Mouse (Mus musculus) left cerebral cortex, adult 11 months (tissue): Measurements from ENCODE around the gene Dhh.

Experiments used
- DNase-seq: peaks from one replicate; pipeline ENCODE4 v3.0.0; 2022; ENCODE audit warnings: low spot score

Gene Dhh

DNA sequence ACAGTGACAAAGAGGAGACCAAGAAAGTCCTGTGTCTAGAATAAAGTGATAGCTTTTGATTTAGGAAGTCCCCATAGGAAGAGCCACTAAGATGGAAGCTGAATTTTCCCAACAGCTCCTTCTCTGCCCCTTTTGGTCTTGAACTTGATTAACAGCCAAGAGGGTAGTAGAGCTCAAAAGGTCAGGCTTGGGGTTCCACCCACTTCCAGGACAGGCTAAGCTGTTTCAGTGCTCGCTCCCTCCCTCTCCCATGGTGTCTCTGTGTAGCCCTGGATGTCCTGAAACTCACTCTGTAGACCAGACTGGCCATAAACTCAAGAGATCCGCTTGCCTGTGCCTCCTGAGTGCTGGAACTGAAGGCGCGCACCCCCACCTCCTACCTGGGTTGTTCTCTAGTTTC, 17.7 kb upstream of the Dhh start:
- DNase-seq, result no peak

DNA sequence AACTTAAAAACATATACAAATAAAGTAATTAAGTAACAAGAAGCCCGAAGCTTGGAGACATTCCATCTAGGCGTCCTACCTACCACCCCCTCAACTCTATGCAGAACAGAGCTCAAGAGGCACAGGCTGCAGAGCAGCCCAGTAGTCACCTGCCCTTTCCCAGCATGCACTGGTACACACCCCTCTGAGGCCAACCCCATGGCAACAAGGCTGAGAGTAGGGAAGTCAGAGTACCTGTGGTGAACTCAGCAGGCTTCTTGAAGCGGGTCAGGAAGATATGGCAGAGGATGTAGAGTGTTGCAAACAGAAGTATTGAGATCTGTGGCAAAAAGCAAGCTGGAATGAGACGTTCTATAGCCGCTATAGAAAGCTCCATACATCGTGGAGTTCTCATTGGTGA, 16.6 kb upstream of the Dhh start:
- DNase-seq, result no peak

DNA sequence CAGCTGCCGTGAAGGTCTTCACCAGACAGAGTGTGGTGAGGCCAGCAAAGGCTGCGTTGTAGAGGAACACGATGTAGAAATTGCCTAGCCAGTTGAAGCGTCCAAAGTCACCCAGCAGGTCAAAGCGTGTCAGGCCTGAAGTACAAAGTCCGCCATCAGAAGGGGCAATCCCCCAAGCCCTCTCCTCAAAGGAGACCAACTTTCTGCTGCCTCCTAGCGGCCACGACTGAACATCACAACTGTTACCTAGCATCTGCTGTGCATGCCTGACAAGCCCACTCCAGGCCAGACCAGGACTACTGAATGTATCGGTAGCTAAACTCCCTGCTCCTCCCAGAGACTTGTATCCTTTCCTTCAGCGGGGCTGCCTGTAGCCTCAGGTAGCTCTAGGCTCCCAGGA, 6.4 kb upstream of the Dhh start:
- DNase-seq, result no peak

DNA sequence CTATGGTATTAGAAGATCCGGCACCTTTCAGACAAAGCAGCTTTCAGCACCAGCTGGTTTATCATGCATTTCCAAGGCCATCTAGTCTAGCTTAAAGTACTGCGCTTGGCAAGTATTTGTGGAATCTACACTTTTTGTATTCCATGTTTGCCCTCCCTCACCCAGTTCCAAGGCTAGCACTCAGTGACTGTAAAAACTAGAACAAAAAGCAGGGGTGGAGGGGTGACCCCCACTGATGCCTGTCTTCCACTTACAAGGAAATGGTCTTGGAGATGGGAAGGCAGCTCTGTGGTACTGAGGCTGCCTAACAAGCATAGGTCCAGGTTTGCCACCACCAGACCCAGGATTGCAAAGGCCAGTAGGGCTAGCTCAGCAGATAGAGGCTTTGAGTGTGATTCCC, 4.3 kb upstream of the Dhh start:
- DNase-seq, result no peak

DNA sequence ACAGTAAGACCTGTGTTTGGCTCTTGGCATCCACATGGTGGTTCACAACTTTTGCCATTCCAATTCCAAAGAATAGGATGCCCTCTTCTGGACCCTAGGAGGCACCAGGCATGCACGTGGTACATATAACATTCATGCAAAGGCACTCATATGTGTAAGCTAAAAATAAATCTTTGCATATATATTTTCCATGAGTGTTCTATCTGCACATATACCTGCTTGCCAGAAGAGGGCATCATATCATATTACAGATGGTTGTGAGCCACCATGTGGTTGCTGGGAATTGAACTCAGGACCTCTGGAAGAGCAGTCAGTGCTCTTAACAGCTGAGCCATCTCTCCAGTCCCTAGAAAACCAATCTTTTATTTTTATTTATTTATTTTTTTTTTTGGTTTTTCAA, 3.2 kb upstream of the Dhh start:
- DNase-seq, result no peak

DNA sequence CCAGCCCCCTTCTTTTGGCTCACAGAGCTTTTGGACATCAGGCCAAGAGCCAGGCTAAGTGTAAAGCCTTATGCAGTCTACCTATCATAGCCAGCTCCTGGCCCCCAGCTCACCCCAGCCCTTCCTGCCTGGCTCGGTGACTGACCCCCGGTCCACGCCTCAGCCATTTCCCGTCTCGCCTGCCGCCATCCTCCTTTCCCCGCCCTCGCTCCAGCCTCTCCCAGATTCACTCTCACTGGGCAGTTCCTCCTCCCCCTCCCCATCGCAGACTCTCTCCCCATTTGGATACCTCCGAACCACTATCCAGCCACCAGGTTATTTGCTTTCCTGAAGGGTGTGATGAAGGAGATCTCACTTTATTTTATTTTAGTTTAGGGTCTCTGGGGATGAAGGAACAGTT, 845 bp downstream of the Dhh start:
- no peak for DNase-seq

DNA sequence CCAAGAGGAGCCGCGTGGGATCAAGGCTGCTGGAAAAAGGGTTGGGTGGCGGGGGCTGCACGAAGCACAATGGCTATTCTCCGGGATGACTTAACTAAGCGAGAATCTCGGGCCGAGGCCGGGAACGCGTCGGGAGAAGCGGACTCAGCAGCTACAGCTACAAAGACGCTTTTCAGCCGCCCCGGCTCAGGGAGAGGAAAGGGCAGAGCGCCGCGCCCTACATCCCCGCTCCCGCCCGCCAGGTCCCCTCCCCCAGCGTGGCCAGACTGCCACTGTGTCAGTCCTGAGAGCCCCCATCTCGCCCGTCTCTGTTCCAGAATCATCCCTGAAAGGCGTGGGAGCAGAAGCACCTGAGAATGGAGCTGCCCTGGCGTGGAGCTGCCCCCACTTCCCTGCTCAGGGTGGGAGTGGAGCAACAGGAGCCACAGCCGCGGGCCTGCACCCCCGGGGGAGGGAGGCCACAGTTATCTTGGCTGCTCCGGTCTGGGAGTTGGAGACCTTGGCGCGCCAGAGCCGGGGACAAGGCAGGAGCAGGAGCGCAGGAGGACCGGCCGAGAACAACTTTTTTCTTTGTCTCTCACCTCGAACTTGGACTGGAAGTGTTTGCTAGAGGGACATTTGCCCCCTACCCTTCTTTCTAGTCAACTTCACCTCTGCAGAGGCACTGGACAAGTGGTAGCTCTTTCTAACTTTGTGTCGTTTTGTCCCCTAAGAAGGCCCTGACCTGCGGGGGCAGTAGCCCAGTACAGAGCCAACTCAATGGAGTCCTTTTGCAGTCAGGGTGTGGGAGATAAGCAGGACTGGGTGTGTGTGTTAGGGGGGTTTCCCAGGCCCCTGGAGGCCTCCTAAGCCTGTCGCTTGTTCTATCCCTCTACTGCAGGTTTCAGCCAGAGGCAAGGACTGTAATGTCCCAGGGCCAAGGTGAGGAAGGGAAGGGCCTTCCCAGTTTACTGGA, 2.4 kb downstream of the Dhh start:
- DNase-seq, result no peak

DNA sequence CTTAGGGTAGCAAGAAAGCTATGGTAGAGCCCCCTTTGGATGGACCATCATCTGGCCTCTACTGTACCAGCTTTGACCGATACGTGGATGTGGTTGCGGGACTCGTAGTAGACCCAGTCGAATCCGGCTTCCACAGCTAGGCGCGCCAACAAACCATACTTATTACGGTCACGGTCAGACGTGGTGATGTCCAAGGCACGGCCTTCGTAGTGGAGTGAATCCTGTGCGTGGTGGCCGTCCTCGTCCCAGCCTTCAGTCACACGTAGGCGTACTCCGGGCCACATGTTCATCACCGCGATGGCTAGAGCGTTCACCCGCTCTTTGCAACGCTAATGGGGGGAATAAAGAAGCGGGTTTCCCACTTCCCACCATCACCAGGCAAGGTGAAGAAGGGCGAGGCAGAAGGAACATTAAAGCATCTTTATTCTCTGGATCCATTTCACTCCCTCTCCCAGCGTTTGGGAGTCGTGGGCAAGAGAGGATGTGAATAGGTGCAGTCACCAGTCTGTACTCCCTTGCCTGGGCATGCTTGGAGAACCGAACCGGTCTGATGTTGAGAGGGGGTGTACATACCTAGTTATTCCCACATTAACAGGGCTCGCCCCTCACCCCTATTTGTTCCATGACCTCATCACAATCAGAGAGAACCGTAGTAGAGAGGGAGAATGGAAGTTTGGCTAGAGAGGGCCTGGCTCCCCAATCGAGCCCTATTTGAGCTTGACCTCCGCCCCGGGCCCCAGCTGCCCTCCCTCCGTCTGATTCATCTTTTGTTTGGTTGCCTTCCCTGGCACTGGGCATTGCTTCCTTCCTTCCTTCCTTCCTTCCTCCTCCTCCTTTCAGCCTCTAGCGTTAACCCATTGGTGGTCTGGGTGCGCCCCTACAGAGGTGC, 3.4 kb downstream of the Dhh start:
- no peak for DNase-seq

DNA sequence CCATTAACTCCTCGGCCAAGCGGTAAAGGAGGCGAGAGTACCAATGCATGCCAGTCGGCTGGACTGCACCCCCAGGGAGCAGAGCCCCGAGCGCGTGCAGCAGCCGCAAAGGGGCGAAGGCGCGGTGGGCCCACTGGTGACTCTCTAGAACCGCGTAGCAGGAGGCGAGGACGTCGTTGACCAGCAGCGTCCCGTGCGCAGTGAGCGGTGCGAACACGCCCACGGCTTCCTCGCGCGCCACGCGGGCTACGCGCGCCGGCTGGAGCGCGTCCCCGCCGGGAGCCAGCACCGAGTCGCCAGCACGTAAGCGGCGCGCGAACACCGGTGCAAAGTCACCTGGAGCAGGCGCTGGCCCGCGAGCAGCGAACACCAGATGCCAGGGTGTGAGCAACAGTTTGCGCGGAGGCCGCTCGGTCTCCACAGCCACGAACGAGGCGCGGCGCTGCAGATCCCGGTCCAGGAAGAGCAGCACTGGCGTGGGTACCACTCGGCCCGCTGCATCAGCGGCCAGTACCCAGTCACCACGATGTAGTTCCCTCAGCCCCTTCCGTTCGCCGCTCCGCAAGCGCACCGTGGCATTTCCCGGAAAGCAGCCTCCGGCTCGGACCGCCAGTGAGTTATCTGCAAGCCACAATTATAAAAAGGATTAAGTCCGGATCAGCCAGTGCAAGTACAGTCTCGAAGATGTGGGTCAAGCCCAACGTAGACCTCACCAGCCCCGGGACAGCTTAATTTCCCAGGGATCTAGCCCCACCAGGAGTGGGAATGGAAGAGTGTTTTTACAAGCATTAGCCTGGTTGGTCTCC, 4.2 kb downstream of the Dhh start, which contains the start of gene Rhebl1:
Gene Rhebl1 (minus strand): TSS at position 601 of the 806 bp plus-strand sequence.
- no peak for DNase-seq

DNA sequence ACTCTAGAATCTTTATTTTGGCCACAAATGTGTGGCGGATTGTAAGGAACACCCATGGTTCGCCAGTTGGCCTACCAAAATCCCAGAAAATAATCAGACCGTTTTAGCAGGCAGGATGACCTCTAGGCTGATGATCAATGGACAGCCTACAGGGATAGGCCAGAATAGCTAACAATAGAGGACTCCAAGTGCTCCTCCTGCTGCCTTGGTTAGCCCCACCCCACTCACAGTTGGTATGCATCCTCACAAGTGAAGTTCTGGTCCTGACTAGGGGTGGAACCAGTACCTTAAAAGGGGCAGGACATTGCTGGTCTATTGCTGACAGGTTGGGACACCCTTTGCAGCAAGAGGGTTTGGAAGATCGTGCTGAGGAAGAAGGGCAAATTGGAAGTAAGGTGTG, 5.3 kb downstream of the Dhh start:
- DNase-seq, result no peak

DNA sequence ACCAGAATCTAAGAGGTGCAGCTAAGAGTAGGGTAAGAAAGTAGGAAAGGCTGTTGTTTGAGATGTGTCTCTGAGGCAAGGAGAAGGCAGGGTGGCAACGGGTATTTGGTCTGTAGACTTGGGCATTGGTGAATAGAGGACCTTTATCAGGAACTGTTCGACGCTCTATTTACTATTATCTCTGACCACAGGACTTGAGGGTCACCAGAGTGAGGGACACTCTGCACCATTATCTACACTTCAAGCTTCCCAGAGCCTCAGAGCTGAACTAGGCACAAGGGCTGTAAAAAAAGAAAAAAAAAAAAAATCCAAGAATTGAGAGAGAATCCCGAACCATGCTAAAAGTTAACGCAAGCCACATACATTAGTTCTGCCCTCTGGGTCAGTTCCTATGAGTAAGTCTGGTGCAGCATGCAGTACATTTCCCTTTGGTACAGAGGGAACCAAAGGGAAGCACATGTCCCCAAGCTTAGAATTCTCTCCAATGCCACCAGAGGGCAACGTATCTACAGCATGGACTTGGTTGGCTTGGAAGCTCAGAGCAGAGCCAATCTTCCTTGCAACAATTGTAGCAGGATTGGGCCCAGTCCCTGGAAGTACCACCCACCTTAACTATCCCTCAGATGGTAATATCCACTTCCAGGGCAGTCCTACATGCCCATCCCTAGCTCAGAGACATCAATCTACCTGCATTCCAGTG, 6.3 kb downstream of the Dhh start:
- DNase-seq, result peak; percentile 60

DNA sequence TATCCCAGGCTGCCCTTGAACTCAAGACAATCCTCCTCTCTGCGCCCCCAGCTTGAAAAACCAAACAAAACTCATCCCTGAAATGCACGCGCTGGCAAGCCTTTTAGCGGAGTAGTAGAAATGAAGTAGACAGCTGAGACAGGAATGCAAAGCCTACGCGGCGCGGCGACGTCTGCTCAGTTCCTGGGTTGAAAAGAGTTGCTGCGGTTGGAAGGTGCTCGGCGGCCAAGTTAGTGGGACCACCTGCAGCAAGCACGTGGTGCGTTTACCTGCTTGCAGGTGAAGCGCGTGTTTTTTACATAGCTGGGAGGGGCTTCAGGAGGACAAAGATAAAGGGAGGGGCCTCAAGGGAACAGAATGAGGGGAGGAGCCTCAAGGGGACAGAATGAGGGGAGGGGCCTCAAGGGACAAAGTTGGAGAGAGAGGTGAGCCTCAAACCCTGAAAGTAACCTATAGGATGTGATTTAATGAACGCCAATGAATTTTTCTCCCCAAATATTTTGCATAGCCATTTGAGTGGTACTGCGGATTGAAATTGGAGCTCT, 7.1 kb downstream of the Dhh start:
- no peak for DNase-seq

DNA sequence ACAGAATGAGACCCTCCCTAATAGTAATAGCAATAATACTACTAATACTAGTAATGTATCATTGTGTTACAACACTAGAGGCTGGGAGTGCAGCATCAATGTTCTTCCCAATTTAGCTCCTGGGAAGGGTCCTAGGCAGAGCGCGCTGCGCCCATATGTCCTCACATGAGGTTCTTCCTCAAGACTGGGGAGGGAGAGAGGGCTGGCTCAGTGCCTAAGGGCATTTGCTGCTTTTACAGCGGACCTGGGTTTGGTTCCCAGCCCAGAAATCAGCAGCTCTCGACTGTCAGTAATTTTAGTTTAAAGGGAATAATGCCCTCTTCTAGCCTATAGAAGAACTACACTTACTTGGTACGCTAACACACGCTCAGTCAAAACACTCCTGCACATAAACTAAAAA, 10.8 kb downstream of the Dhh start:
- DNase-seq, result no peak

DNA sequence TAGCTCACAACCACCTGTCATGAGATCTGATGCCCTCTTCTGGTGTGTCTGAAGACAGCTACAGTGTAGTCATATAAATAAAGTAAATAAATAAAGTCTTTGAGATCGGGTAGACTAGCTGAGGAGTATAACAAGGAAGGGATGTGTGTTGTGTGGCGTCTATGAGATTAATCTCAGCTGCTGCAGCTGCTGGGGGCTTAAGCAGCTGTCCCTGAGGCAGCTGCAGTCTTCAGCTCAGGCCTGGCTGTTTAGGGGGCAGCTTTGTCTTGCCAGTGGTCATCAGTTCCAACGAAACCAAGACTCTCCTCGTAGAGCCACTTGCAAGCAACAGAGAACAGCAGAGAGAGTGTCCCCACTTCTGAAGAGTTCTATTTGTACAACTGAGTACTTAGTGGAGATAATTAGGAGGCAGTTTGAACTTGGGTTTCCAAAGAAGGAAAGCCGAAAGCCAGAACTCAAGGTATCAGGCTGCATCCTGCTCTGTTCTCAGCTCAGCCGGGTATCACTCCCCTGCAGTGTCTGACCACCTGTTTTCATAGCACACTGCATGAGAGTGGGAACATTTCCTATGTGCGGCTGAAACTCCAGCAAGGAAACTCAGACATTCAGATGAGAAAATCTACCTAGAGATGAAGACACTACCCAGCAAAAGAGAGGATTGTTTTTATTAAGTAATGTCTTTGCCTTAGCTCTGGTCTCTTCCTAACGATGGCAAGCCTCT, 11.5 kb downstream of the Dhh start:
- no peak for DNase-seq

DNA sequence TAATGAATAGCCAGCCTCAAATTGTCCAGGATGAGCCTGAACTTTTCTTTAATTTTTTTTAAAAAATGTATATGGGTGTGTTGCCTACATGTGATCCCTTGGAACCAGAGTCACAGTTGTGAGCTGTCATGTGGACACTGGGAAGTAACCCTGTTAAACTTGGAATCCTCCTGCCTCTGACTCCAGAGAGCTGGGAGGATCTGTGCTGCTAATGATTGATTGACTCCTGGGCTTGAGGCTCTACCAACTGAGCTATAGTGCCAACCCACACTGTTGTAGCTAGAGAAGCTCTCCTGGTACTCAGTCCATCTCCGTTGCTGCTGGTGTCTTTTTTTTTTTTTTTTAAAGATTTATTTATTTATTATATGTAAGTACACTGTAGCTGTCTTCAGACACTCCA, 14.2 kb downstream of the Dhh start:
- no peak for DNase-seq

DNA sequence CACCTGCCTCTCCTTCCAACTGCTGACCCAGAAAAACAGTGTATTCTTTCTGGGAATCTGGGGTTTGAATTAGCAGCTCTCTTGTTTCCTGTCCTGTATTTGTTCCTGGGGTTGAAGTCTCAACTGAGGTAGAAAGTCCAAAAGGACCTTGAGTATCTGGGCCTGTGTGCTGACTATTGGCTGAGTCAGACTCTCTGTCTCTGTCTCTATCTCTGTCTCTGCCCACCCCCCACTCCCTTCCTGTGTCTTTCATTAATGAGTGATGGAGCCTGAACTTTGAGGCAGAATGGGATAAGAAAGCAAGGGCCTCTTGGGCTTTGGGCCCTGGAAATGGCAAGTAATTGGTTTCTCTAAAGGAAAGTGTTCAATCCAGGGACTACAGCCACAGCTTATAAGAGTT, 14.7 kb downstream of the Dhh start:
- DNase-seq, result no peak

DNA sequence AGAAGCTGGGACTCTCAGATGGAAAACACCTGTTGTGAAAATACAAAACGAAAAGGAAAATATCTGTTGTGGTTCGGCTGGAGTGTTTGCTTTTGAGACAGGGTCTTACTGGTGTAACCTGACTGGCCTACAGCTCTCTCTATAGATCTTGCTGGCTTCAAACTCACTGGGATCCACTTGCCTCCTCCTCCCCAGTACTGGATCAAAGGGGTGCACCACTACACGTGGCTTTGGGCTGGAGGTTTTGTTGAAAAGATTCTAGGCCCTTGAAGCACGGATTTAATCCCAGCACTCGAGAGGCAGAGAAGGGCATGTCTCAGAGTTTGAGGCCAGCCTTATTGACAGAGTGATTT, 16.7 kb downstream of the Dhh start:
- DNase-seq, result no peak

DNA sequence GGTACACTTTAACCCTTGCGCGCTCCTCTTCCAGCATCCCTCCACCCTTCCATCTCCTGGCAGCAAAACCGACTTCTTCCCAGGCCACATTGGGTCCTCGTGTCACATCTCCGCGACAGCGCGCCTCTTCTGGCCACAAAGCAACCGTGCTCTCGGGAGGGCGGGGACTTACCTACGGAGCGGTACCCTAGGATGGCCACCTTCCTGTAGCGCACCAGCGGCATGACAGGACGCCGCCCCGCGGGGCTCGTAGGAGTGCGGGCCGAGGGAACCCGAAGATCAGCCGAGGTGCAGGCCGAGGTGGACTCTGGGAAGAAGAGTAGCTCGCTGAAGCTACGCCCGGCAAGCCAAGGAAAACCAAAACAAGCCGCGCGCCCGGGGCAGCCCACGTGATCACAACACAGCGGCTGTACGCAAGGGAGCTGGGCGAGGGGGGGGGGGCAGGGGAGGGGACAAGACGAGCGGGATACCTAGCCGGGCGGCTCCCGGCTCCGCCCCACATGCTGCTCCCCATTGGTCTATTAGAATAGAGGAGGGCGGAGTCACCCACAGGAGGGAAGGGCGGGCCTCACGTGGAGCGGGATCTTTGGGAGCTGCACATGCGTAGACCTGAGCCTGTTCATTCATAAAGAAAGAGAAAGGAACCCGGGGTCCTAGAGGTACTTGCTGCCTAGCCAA, 17.2 kb downstream of the Dhh start:
- peak; percentile 90 for DNase-seq

DNA sequence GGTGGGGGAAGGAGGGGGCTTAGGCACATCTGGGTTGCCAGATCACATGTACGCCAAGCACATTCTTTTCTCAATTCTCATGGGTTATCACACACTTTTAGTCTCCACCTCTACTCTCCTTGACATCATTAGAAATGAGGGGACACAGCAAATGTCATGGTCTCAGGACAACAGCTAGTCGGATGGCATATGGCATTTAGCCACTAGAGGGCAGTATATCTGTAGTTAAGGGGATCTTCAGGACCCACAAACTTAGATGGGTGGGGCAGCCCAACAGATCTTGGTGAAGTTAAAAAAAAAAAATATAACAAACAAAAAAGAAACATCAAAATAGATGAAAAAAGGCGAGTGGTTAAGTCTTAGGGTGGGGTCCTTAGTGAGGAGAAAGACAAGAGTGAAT, 21.0 kb downstream of the Dhh start:
- peak; percentile 60 for DNase-seq
